Mouse (Mus musculus): ENCODE measurements around the gene Slc16a14. TPM values are rescaled to one million over a fixed set of nuclear protein-coding genes. Genes with fewer than 3 reads are reported as not detected.

Gene Slc16a14
- polyA plus RNA-seq, 1 experiment from 2014 or later, result not detected

- no peaks in the 10 kb centered on the region for H3K27me3 ChIP-seq (ENCODE audit: control insufficient read depth, insufficient read depth, low read length)
- H3K27ac ChIP-seq (ENCODE audit: low read length), result no peak overlapping the region
- H3K4me1 ChIP-seq (ENCODE audit: control insufficient read depth, insufficient read depth, low read length), result no peaks in the 10 kb centered on the region
- no peak overlapping the region for H3K9ac ChIP-seq (ENCODE audit: low read length)
- no peak overlapping the region for H3K4me3 ChIP-seq (ENCODE audit: low read length)
- no peak overlapping the region for H3K4me2 ChIP-seq (ENCODE audit: low read depth, low read length)
- no peak for ATAC-seq (replicated peaks; ENCODE audit: extremely low read depth, insufficient read depth, low FRiP score)
- no peaks in the 10 kb centered on the region for H3K36me3 ChIP-seq (ENCODE audit: control insufficient read depth, insufficient read depth)
- no peaks in the 10 kb centered on the region for H3K9me3 ChIP-seq (replicated peaks; ENCODE audit: control insufficient read depth, low read length)
These were observed 7.7 kb upstream of the Slc16a14 start for GRCm38 (mm10) chr1:84942666-84943065.

GRCm38 (mm10) chr1:84940322-84940721 lies 5.4 kb upstream of the Slc16a14 start:
- no peaks in the 10 kb centered on the region for H3K4me1 ChIP-seq (ENCODE audit: control insufficient read depth, insufficient read depth, low read length)
- ATAC-seq (replicated peaks; ENCODE audit: extremely low read depth, insufficient read depth, low FRiP score), result no peak
- 82% methylated on average over 2 of the region's 2 CpGs for WGBS
- H3K36me3 ChIP-seq (ENCODE audit: control insufficient read depth, insufficient read depth), result no peaks in the 10 kb centered on the region
- H3K4me3 ChIP-seq (ENCODE audit: low read length), result no peak overlapping the region
- no peak overlapping the region for H3K4me2 ChIP-seq (ENCODE audit: low read depth, low read length)
- H3K27ac ChIP-seq (ENCODE audit: low read length), result no peak overlapping the region
- H3K9ac ChIP-seq (ENCODE audit: low read length), result no peak overlapping the region
- peaks cover 10% of the 10 kb centered on the region for H3K27me3 ChIP-seq (ENCODE audit: control insufficient read depth, insufficient read depth, low read length)
- no peaks in the 10 kb centered on the region for H3K9me3 ChIP-seq (replicated peaks; ENCODE audit: control insufficient read depth, low read length)

- Histone ChIP-seq H3K4me3 (ENCODE audit: low read length) (no peak overlapping the region), H3K36me3 (ENCODE audit: control insufficient read depth, insufficient read depth) (no peaks in the 10 kb centered on the region), H3K27ac (ENCODE audit: low read length) (no peak overlapping the region), H3K27me3 (ENCODE audit: control insufficient read depth, insufficient read depth, low read length) (peaks cover 16% of the 10 kb centered on the region), H3K4me1 (ENCODE audit: control insufficient read depth, insufficient read depth, low read length) (no peaks in the 10 kb centered on the region), H3K9ac (ENCODE audit: low read length) (no peak overlapping the region), H3K9me3 (replicated peaks; ENCODE audit: control insufficient read depth, low read length) (no peaks in the 10 kb centered on the region), H3K4me2 (ENCODE audit: low read depth, low read length) (no peak overlapping the region)
- 69% methylated on average over 4 of the region's 4 CpGs for WGBS
- no peak for ATAC-seq (replicated peaks; ENCODE audit: extremely low read depth, insufficient read depth, low FRiP score)
These were observed 4.5 kb upstream of the Slc16a14 start for GRCm38 (mm10) chr1:84939466-84939865.

GRCm38 (mm10) chr1:84936716-84937510 lies 2.0 kb upstream of the Slc16a14 start:
- H3K27me3 ChIP-seq (ENCODE audit: control insufficient read depth, insufficient read depth, low read length), result peaks cover 29% of the 10 kb centered on the region
- 85% methylated on average over 19 of the region's 19 CpGs for WGBS
- no peaks in the 10 kb centered on the region for H3K9me3 ChIP-seq (replicated peaks; ENCODE audit: control insufficient read depth, low read length)
- H3K4me2 ChIP-seq (ENCODE audit: low read depth, low read length), result no peak overlapping the region
- H3K4me3 ChIP-seq (ENCODE audit: low read length), result no peak overlapping the region
- no peak overlapping the region for H3K27ac ChIP-seq (ENCODE audit: low read length)
- H3K4me1 ChIP-seq (ENCODE audit: control insufficient read depth, insufficient read depth, low read length), result peaks cover 6% of the 10 kb centered on the region
- no peaks in the 10 kb centered on the region for H3K36me3 ChIP-seq (ENCODE audit: control insufficient read depth, insufficient read depth)
- no peak for ATAC-seq (replicated peaks; ENCODE audit: extremely low read depth, insufficient read depth, low FRiP score)
- no peak overlapping the region for H3K9ac ChIP-seq (ENCODE audit: low read length)

GRCm38 (mm10) chr1:84935668-84936067 lies 734 bp upstream of the Slc16a14 start:
- H3K9me3 ChIP-seq (replicated peaks; ENCODE audit: control insufficient read depth, low read length), result no peaks in the 10 kb centered on the region
- peaks cover 6% of the 10 kb centered on the region for H3K4me1 ChIP-seq (ENCODE audit: control insufficient read depth, insufficient read depth, low read length)
- H3K27ac ChIP-seq (ENCODE audit: low read length), result no peak overlapping the region
- no peak overlapping the region for H3K4me2 ChIP-seq (ENCODE audit: low read depth, low read length)
- ATAC-seq (replicated peaks; ENCODE audit: extremely low read depth, insufficient read depth, low FRiP score), result no peak
- H3K4me3 ChIP-seq (ENCODE audit: low read length), result no peak overlapping the region
- 54% methylated on average over 9 of the region's 9 CpGs for whole genome bisulfite sequencing
- H3K36me3 ChIP-seq (ENCODE audit: control insufficient read depth, insufficient read depth), result no peaks in the 10 kb centered on the region
- no peak overlapping the region for H3K9ac ChIP-seq (ENCODE audit: low read length)
- peaks cover 29% of the 10 kb centered on the region for H3K27me3 ChIP-seq (ENCODE audit: control insufficient read depth, insufficient read depth, low read length)

GRCm38 (mm10) chr1:84934151-84934502 lies 807 bp downstream of the Slc16a14 start:
- H3K4me3 ChIP-seq (ENCODE audit: low read length), result peak overlapping the region; percentile 56
- no peak; the same call in 1 of the 2 replicates for ATAC-seq (replicated peaks; ENCODE audit: extremely low read depth, insufficient read depth, low FRiP score)
- H3K27ac ChIP-seq (ENCODE audit: low read length), result no peak overlapping the region
- peak overlapping the region; percentile 77 for H3K4me2 ChIP-seq (ENCODE audit: low read depth, low read length)
- no peaks in the 10 kb centered on the region for H3K36me3 ChIP-seq (ENCODE audit: control insufficient read depth, insufficient read depth)
- peak overlapping the region; percentile 9; the same call in 1 of the 2 replicates for H3K9ac ChIP-seq (ENCODE audit: low read length)
- H3K27me3 ChIP-seq (ENCODE audit: control insufficient read depth, insufficient read depth, low read length), result peaks cover 29% of the 10 kb centered on the region
- peaks cover 6% of the 10 kb centered on the region for H3K4me1 ChIP-seq (ENCODE audit: control insufficient read depth, insufficient read depth, low read length)
- H3K9me3 ChIP-seq (replicated peaks; ENCODE audit: control insufficient read depth, low read length), result no peaks in the 10 kb centered on the region
- WGBS, result 2% methylated on average over 12 of the region's 12 CpGs

- Histone ChIP-seq H3K27ac (ENCODE audit: low read length) (no peak overlapping the region), H3K4me3 (ENCODE audit: low read length) (peak overlapping the region; percentile 56), H3K27me3 (ENCODE audit: control insufficient read depth, insufficient read depth, low read length) (peaks cover 29% of the 10 kb centered on the region), H3K4me1 (ENCODE audit: control insufficient read depth, insufficient read depth, low read length) (peaks cover 6% of the 10 kb centered on the region), H3K4me2 (ENCODE audit: low read depth, low read length) (peak overlapping the region; percentile 77), H3K36me3 (ENCODE audit: control insufficient read depth, insufficient read depth) (no peaks in the 10 kb centered on the region), H3K9me3 (replicated peaks; ENCODE audit: control insufficient read depth, low read length) (no peaks in the 10 kb centered on the region), H3K9ac (ENCODE audit: low read length) (no peak overlapping the region)
- 12% methylated on average over 22 of the region's 22 CpGs for WGBS
- ATAC-seq (replicated peaks; ENCODE audit: extremely low read depth, insufficient read depth, low FRiP score), result no peak
These were observed 1.3 kb downstream of the Slc16a14 start for GRCm38 (mm10) chr1:84933472-84934150.

- Histone ChIP-seq H3K27ac (ENCODE audit: low read length) (no peak overlapping the region), H3K4me1 (ENCODE audit: control insufficient read depth, insufficient read depth, low read length) (no peaks in the 10 kb centered on the region; the same call in 1 of the 2 replicates), H3K9ac (ENCODE audit: low read length) (no peak overlapping the region), H3K4me3 (ENCODE audit: low read length) (no peak overlapping the region), H3K4me2 (ENCODE audit: low read depth, low read length) (no peak overlapping the region), H3K9me3 (replicated peaks; ENCODE audit: control insufficient read depth, low read length) (no peaks in the 10 kb centered on the region), H3K27me3 (ENCODE audit: control insufficient read depth, insufficient read depth, low read length) (no peaks in the 10 kb centered on the region), H3K36me3 (ENCODE audit: control insufficient read depth, insufficient read depth) (no peaks in the 10 kb centered on the region)
- ATAC-seq (replicated peaks; ENCODE audit: extremely low read depth, insufficient read depth, low FRiP score), result 0 out of 2 replicates have a peak, but pooled peaks have one; percentile 32
- WGBS, result 57% methylated on average over 9 of the region's 9 CpGs
These were observed 9.3 kb downstream of the Slc16a14 start for GRCm38 (mm10) chr1:84925599-84925998.

GRCm38 (mm10) chr1:84924134-84924533 lies 10.8 kb downstream of the Slc16a14 start:
- Histone ChIP-seq H3K36me3 (ENCODE audit: control insufficient read depth, insufficient read depth) (no peaks in the 10 kb centered on the region), H3K4me2 (ENCODE audit: low read depth, low read length) (no peak overlapping the region), H3K9me3 (replicated peaks; ENCODE audit: control insufficient read depth, low read length) (no peaks in the 10 kb centered on the region), H3K27ac (ENCODE audit: low read length) (no peak overlapping the region), H3K4me3 (ENCODE audit: low read length) (no peak overlapping the region), H3K27me3 (ENCODE audit: control insufficient read depth, insufficient read depth, low read length) (no peaks in the 10 kb centered on the region), H3K9ac (ENCODE audit: low read length) (no peak overlapping the region), H3K4me1 (ENCODE audit: control insufficient read depth, insufficient read depth, low read length) (no peaks in the 10 kb centered on the region; the same call in 1 of the 2 replicates)
- WGBS, result 73% methylated on average over 6 of the region's 6 CpGs
- no peak for ATAC-seq (replicated peaks; ENCODE audit: extremely low read depth, insufficient read depth, low FRiP score)
